Mouse (Mus musculus) forebrain, embryonic 16.5 days (tissue): ENCODE data around the gene Parvg. TPM values are rescaled to one million over a fixed set of nuclear protein-coding genes. Genes with fewer than 3 reads are reported as not detected.

Source experiments
- ATAC-seq: fragments of 200-750 bp; cut with Nextera tagmentation; 2 replicates; pipeline ENCODE4 v1.8.0; 2017; ENCODE audit warnings: mild to moderate bottlenecking, moderate library complexity
- H3K27ac ChIP-seq: fragments of 300-500 bp; sonication (generic); 2 replicates; pipeline ENCODE4 v1.5.1; 2014; ENCODE audit warnings: low read length, control low read depth
- H3K27me3 ChIP-seq: fragments of 300-500 bp; sonication (generic); replicated peaks from 2 replicates; pipeline ENCODE4 v1.6.1; 2014; ENCODE audit warnings: low read length; ENCODE audit not compliant: control insufficient read depth, insufficient read depth
- H3K36me3 ChIP-seq: fragments of 300-500 bp; sonication (generic); 2 replicates; pipeline ENCODE4 v1.6.1; 2014; ENCODE audit not compliant: control insufficient read depth, insufficient read depth
- H3K4me1 ChIP-seq: fragments of 300-500 bp; sonication (generic); replicated peaks from 2 replicates; pipeline ENCODE4 v1.6.1; 2014; ENCODE audit warnings: low read length; ENCODE audit not compliant: control insufficient read depth, insufficient read depth
- H3K4me2 ChIP-seq: fragments of 300-500 bp; sonication (generic); 2 replicates; pipeline ENCODE4 v1.6.1; 2014; ENCODE audit warnings: mild to moderate bottlenecking, low read length, control low read depth
- H3K4me3 ChIP-seq: fragments of 300-500 bp; sonication (generic); replicated peaks from 2 replicates; pipeline ENCODE4 v1.5.1; 2014; ENCODE audit warnings: mild to moderate bottlenecking, low read length, control low read depth
- H3K9ac ChIP-seq: fragments of 300-500 bp; sonication (generic); replicated peaks from 2 replicates; pipeline ENCODE4 v1.6.1; 2014; ENCODE audit warnings: low read depth, low read length, control low read depth
- H3K9me3 ChIP-seq: fragments of 300-500 bp; sonication (generic); 2 replicates; pipeline ENCODE4 v1.6.1; 2016; ENCODE audit warnings: low read length; ENCODE audit not compliant: control insufficient read depth
- WGBS: fragments of 180-500 bp; shearing (Covaris S2); extraction: QIAGEN DNeasy Blood & Tissue Kit; methylation state at CpG from one replicate; pipeline ENCODE4 v1.1.7; 2014; 5-methylcytosine and 5-hydroxymethylcytosine counted together
- polyA plus RNA-seq: library from polyadenylated mRNA; unstranded; fragments of >200 nt; fragmentation: Nextera tagmentation; extraction: Ambion mirVana; gene quantifications from 2 replicates; pipeline ENCODE4 v1.2.1, GENCODE M21; 2015

Parvg gene
- polyA plus RNA-seq: 0.84 and 1.0 TPM in 2 replicates

DNA sequence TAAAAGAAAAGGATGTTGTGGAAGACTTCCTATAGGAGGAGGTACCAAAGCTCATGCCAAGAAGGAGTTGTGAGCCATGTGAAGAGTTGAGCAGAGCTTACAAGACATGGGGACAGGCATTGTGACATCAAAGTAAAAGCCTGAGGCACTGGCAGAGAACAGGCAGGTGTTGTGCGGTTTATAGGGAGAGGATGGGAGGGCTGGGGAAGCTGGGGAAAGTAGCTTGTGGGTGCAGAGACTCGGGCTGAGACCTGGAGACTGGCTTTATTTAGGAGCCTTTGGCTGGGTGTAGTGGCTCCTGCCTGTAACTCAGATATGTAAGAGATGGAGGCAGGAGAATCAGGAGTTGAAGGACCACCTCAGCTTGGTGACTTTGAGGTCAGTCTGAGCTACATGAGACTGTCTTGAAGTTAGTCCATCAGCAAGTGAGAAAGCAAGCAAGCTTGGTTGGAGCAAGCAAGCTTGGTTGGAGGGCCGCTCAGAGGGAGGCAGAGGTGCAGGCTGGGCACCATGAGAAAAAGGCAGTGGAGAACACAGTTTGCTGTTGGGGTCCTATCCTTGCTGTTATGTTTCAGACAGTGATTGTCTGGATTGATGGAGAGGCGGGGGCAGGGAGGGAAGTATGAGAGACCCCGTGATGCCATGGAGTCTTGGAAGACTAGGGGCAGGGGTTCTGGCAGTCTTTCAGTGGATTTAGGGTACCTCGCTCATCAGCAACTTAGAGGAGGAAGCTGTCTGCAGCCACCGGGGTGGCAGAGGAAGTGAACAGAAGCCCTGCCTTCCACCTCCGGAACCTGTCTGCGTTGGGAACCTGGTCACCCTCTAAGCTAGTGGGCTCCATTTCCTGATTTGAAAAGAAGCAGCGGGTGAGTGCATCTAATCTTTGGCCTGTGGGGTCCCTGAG, at the start of gene Parvg:
TSS of gene Parvg (plus strand) at position 61 of the 904 bp plus-strand sequence.
- ATAC-seq: no peak
- no peak within 1 kb of the TSS for H3K27ac ChIP-seq
- WGBS: 89% methylated on average over 10 of the region's 10 CpGs
- no peak within 1 kb of the TSS for H3K9ac ChIP-seq
- H3K4me2 ChIP-seq: no peak within 1 kb of the TSS
- peaks cover 10% of the 10 kb centered on the region for H3K4me1 ChIP-seq
- H3K27me3 ChIP-seq: no peaks in the 10 kb centered on the region
- no peaks in the 10 kb centered on the region for H3K36me3 ChIP-seq
- no peaks in the 10 kb centered on the region for H3K9me3 ChIP-seq
- H3K4me3 ChIP-seq: no peak within 1 kb of the TSS

DNA sequence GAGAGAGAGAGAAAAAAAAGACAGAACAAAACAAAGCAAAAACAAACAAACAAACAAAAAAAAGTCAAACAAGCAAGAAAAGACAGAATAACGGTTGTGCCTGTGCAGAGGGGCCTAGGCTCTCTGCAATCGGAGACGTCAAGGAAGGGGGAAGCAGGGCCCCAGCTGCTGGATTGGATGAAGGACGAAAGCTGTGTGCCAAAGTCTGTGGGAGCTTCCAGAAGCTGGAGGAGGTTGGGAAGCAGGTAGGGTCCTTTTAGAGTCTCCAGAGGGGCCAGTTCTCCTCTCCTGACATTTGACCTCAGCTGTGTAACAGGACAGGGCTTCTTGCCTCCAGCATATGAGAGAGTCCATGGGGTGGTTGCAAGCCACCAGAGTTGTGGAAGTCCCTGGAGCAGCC, 47.8 kb upstream of the Parvg start:
- Histone ChIP-seq H3K27me3 (no peaks in the 10 kb centered on the region), H3K4me3 (no peak overlapping the region), H3K27ac (no peak overlapping the region), H3K4me2 (no peak overlapping the region), H3K9ac (no peak overlapping the region), H3K36me3 (no peaks in the 10 kb centered on the region), H3K9me3 (peaks cover 4% of the 10 kb centered on the region; the same call in 1 of the 2 replicates), H3K4me1 (no peaks in the 10 kb centered on the region)
- WGBS: 94% methylated on average over 4 of the region's 4 CpGs
- ATAC-seq: no peak

DNA sequence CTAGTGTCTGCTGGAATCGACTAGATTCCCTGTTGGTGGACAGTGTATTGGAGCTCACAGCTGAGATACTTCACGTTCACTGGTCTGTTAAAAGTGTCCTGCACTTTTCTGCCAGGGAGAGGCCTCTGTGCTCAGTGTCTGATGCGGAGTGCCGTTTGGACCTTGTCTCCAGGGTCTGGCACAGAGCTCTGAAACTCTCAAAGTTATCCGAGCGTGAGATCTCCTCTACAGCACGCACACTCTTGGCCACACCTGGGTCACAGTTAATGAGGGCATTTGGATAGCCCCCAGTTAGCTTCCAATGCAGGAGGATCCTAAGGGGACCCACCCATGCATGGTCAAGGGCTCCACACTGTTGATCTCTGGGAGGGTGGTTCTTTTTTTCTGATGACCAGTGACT, 45.7 kb upstream of the Parvg start:
- Histone ChIP-seq H3K4me2 (no peak overlapping the region), H3K27ac (no peak overlapping the region), H3K4me3 (no peak overlapping the region), H3K27me3 (no peaks in the 10 kb centered on the region), H3K4me1 (no peaks in the 10 kb centered on the region), H3K9ac (no peak overlapping the region), H3K9me3 (peaks cover 4% of the 10 kb centered on the region; the same call in 1 of the 2 replicates), H3K36me3 (no peaks in the 10 kb centered on the region)
- WGBS: 82% methylated on average over 7 of the region's 7 CpGs
- no peak for ATAC-seq

DNA sequence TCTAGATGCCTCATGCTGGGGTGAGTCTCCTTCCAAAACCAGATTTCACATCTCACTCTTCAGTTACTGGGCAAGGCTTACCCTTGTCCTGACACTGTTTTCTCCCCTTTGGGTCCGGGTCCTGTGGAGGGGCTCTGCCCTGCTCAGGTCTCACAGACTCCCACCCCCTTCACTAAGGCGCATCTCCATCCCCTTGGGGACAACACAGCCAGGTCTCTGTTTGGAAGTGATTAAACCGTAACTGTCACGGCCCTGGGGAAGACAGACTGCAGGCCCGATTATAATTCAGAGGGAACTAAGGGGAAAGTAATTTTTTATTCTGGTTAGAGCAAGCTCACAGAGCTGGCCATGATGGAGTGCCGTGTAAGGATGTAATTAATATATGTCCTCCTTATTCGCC, 45.2 kb upstream of the Parvg start:
- no peak overlapping the region for H3K27ac ChIP-seq
- WGBS: 75% methylated on average over 7 of the region's 7 CpGs
- no peaks in the 10 kb centered on the region for H3K27me3 ChIP-seq
- H3K36me3 ChIP-seq: no peaks in the 10 kb centered on the region
- H3K4me3 ChIP-seq: no peak overlapping the region
- H3K4me1 ChIP-seq: no peaks in the 10 kb centered on the region
- H3K9me3 ChIP-seq: peaks cover 4% of the 10 kb centered on the region; the same call in 1 of the 2 replicates
- no peak for ATAC-seq
- H3K4me2 ChIP-seq: no peak overlapping the region
- H3K9ac ChIP-seq: no peak overlapping the region

DNA sequence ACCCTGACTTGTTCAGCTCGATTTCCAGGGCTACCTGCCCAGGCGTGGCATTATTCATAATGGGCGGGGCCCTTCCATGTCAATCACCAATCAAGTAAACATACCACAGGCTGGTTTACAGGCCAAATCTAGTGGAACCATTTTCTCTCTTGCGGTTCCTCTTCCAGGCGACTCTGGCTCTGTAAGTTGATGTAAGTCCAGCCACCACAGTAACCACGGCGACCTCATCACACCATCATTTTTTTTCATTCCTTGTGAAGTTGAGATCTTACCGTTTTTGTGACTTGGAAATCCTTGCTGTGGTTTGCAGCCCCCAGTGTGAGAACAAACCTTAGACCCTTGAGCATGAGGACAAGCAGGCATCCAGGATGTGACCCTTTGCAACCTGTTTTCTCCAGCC, 43.5 kb upstream of the Parvg start:
- Histone ChIP-seq H3K9me3 (no peaks in the 10 kb centered on the region), H3K9ac (no peak overlapping the region), H3K27me3 (no peaks in the 10 kb centered on the region), H3K4me1 (no peaks in the 10 kb centered on the region), H3K4me2 (no peak overlapping the region), H3K27ac (no peak overlapping the region), H3K36me3 (no peaks in the 10 kb centered on the region), H3K4me3 (no peak overlapping the region)
- WGBS: 82% methylated on average over 8 of the region's 8 CpGs
- no peak for ATAC-seq

DNA sequence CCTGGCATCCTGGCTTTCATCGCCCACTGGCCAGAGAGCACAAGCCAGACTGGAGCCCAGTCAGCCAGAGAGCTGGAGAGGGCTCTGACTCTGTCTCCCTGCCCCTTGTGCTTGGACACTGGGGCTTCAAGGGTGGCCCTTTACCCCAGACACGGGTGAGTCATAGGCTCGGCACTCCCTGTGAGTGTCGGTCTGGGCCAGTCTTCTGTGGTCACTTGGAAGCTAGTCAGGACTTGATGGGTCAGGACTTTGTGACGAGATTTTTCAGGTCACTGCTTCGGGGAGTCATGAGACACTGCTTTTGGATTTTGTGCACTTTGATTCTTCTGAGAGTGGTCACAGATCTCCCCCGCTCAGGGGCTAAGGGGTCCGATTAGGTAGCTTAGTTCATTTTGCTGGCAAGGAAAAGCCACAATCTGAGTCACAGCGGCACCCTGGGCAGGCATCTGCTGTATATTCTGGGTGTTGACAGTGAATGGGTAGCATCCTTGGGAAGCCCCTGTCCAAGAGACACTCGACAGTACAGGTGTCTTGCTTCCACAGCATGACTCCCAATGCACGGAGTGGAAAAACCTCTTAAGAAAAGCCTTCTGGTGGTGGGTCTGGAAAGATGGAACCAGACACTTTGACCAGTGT, 43.0 kb upstream of the Parvg start:
- Histone ChIP-seq H3K9ac (no peak overlapping the region), H3K27me3 (no peaks in the 10 kb centered on the region), H3K4me1 (no peaks in the 10 kb centered on the region), H3K36me3 (no peaks in the 10 kb centered on the region), H3K4me2 (no peak overlapping the region), H3K27ac (no peak overlapping the region), H3K9me3 (no peaks in the 10 kb centered on the region), H3K4me3 (no peak overlapping the region)
- 87% methylated on average over 11 of the region's 11 CpGs for WGBS
- ATAC-seq: no peak

DNA sequence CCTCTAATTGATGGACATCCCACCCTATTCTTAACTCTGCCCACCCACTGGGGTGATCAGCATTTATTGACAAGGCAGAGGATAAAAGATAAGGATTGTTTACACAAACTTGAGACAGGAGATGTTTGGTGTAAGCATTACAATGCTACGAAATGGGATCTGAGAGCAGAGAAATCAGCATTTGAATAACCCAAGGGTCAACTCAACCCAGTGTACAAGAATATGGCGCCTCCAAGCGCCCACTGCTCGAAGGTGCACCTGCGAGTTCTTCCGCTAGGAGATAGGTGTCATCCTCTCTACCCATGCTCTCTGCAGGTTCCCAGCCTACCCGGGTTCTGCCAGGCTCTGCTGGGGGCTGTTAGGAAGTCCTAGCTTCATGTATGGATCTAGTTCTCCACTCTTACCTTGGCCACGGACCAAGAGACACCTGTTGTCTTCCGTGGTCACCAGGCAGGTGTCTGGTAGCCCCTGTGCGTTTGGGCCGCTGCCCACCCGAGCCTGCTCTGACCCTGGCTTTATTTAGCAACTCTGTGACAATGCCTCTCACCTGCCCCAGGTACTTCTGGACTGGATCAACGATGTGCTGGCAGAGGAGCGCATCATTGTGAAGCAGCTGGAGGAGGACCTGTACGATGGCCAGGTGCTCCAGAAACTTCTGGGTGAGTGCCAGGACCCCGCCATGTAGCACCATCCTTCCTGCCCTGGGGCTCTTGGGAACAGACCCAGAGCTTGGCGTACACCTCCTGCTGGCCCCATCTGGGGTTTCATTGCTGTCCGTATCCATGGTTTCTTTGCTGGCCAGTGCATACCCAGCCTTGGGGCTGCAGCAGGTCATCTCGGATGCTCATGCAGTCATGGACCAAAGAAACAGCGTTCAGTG, 41.4 kb upstream of the Parvg start:
- no peak overlapping the region for H3K4me3 ChIP-seq
- no peak for ATAC-seq
- no peaks in the 10 kb centered on the region for H3K36me3 ChIP-seq
- H3K27me3 ChIP-seq: no peaks in the 10 kb centered on the region
- H3K9me3 ChIP-seq: no peaks in the 10 kb centered on the region
- no peaks in the 10 kb centered on the region for H3K4me1 ChIP-seq
- no peak overlapping the region for H3K4me2 ChIP-seq
- no peak overlapping the region for H3K27ac ChIP-seq
- H3K9ac ChIP-seq: no peak overlapping the region
- 72% methylated on average over 20 of the region's 20 CpGs for WGBS

DNA sequence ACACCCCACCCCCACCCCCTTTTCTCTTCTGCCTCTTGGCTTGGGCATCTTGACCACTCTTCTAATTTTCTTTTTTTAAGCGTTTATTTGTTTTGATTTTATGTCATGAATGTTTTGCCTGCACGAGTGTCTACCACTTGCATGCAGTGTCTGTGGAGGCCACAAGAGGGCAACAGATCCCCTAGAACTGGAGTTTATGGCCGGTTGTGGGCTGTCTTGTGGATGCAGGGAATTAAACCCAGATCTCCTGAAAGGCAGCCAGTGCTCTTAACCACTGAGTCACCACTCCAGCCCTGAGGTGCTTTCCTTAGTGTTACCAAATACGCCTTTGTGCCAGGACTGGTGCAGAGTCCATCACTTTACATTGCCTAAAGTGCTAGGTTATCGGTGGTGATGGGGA, 39.8 kb upstream of the Parvg start:
- no peaks in the 10 kb centered on the region for H3K27me3 ChIP-seq
- 58% methylated on average over 5 of the region's 5 CpGs for WGBS
- H3K9me3 ChIP-seq: no peaks in the 10 kb centered on the region
- no peak overlapping the region for H3K4me2 ChIP-seq
- H3K4me1 ChIP-seq: no peaks in the 10 kb centered on the region
- H3K36me3 ChIP-seq: no peaks in the 10 kb centered on the region
- no peak overlapping the region for H3K9ac ChIP-seq
- no peak overlapping the region for H3K27ac ChIP-seq
- H3K4me3 ChIP-seq: no peak overlapping the region
- no peak for ATAC-seq

DNA sequence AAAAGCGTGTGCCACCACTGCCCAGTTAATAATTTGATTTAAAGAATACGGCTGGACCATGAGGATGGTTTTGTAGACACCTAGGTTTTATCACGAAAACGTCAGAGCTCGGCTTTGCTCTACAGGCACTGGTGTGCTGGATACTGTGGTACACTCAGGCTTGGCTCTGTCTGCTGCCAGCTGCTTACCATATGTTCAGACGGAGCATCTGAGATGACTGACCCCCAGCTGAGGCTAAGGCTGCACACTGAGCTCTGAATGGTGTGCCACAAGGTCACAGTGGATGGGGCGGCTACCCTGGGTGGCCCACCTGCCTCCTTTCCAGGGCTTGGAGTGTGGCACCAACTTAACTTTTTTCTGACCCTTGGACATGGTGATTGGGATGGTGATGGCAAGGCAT, 38.4 kb upstream of the Parvg start:
- Histone ChIP-seq H3K4me2 (no peak overlapping the region), H3K27ac (no peak overlapping the region), H3K27me3 (no peaks in the 10 kb centered on the region), H3K36me3 (no peaks in the 10 kb centered on the region), H3K9me3 (no peaks in the 10 kb centered on the region), H3K4me3 (no peak overlapping the region), H3K9ac (no peak overlapping the region), H3K4me1 (no peaks in the 10 kb centered on the region)
- ATAC-seq: no peak
- 77% methylated on average over 7 of the region's 7 CpGs for WGBS
